Mouse (Mus musculus) heart, embryonic 14.5 days (tissue): Measurements from ENCODE around the gene Ccser1. TPM values are rescaled to one million over a fixed set of nuclear protein-coding genes. Genes with fewer than 3 reads are reported as not detected.
A peak's percentile ranks its signal among the peaks of the same experiment; 100 is the strongest.

ENCODE experiments used
- ATAC-seq: fragments of 200-750 bp; cut with Nextera tagmentation; 2 replicates; pipeline ENCODE4 v1.8.0; 2017; ENCODE audit warnings: low read depth, moderate TSS enrichment; ENCODE audit not compliant: insufficient number of reproducible peaks, insufficient read depth, low FRiP score
- H3K27ac ChIP-seq, 2 experiments: fragments of 200-500 bp in 1 of 2; fragments of 300-500 bp in 1 of 2; sonication (generic) in 1 of 2; replicated peaks in 1 of 2; 2 replicates each; pipeline ENCODE4 v1.5.1; 2012 to 2014; ENCODE audit warnings: low read depth in 2 of 2, low read length in 2 of 2, control low read depth in 1 of 2, mild to moderate bottlenecking in 1 of 2, mixed read lengths in 1 of 2; ENCODE audit not compliant: control insufficient read depth in 1 of 2, insufficient read depth in 1 of 2
- H3K27me3 ChIP-seq: fragments of 300-500 bp; sonication (generic); 2 replicates; pipeline ENCODE4 v1.6.1; 2014; ENCODE audit warnings: mild to moderate bottlenecking, low read length, control low read depth; ENCODE audit not compliant: control insufficient read depth, insufficient read depth
- H3K36me3 ChIP-seq: fragments of 300-500 bp; sonication (generic); 2 replicates; pipeline ENCODE4 v1.6.1; 2014; ENCODE audit warnings: mild to moderate bottlenecking, control low read depth, low read length, mixed read lengths; ENCODE audit not compliant: control insufficient read depth, insufficient read depth
- H3K4me1 ChIP-seq, 2 experiments: fragments of 200-500 bp in 1 of 2; fragments of 300-500 bp in 1 of 2; sonication (generic) in 1 of 2; 2 replicates each; pipeline ENCODE4 v1.6.1; 2012 to 2014; ENCODE audit warnings: low read length in 2 of 2, control low read depth in 1 of 2, mixed read lengths in 1 of 2; ENCODE audit not compliant: control insufficient read depth in 2 of 2, insufficient read depth in 2 of 2
- H3K4me2 ChIP-seq: fragments of 300-500 bp; sonication (generic); 2 replicates; pipeline ENCODE4 v1.6.1; 2014; ENCODE audit warnings: mild to moderate bottlenecking, low read length
- H3K4me3 ChIP-seq, 2 experiments: fragments of 200-500 bp in 1 of 2; fragments of 300-500 bp in 1 of 2; sonication (generic) in 1 of 2; 2 replicates each; pipeline ENCODE4 v1.5.1; 2012 to 2014; ENCODE audit warnings: low read length in 2 of 2, mild to moderate bottlenecking in 2 of 2, control low read depth in 1 of 2, low read depth in 1 of 2, moderate library complexity in 1 of 2; ENCODE audit not compliant: control insufficient read depth in 1 of 2, insufficient read depth in 1 of 2
- H3K9ac ChIP-seq: fragments of 300-500 bp; sonication (generic); 2 replicates; pipeline ENCODE4 v1.6.1; 2014; ENCODE audit warnings: mild to moderate bottlenecking, low read length
- H3K9me3 ChIP-seq: fragments of 300-500 bp; sonication (generic); 2 replicates; pipeline ENCODE4 v1.6.1; 2016; ENCODE audit warnings: low read length, control low read depth; ENCODE audit not compliant: control insufficient read depth
- WGBS: fragments of 180-500 bp; shearing (Covaris S2); extraction: QIAGEN DNeasy Blood & Tissue Kit; methylation state at CpG from one replicate; pipeline ENCODE4 v1.1.7; 2014; 5-methylcytosine and 5-hydroxymethylcytosine counted together
- polyA plus RNA-seq: library from polyadenylated mRNA; unstranded; fragments of >200 nt; fragmentation: Nextera tagmentation; extraction: Ambion mirVana; gene quantifications from 2 replicates; pipeline ENCODE4 v1.2.1, GENCODE M21; 2014

Gene Ccser1
- polyA plus RNA-seq, 1 experiment from 2014 or later, result 3.7 TPM

GRCm38 (mm10) chr6:61363722-61364121 is 183.6 kb downstream of the Ccser1 start:
- H3K4me2 ChIP-seq, result no peak overlapping the region
- H3K27me3 ChIP-seq, result no peaks in the 10 kb centered on the region
- H3K9me3 ChIP-seq, result no peaks in the 10 kb centered on the region
- H3K36me3 ChIP-seq, result no peaks in the 10 kb centered on the region
- no peak overlapping the region for H3K27ac ChIP-seq
- WGBS, result 74% methylated on average over 5 of the region's 5 CpGs
- no peak overlapping the region for H3K9ac ChIP-seq
- H3K4me1 ChIP-seq, result no peaks in the 10 kb centered on the region
- ATAC-seq, result no peak
- H3K4me3 ChIP-seq, result no peak overlapping the region

GRCm38 (mm10) chr6:61382526-61382925 is 202.4 kb downstream of the Ccser1 start:
- Histone ChIP-seq H3K27me3 (no peaks in the 10 kb centered on the region), H3K9ac (no peak overlapping the region), H3K4me2 (no peak overlapping the region), H3K4me1 (no peaks in the 10 kb centered on the region), H3K27ac (no peak overlapping the region), H3K9me3 (no peaks in the 10 kb centered on the region), H3K36me3 (no peaks in the 10 kb centered on the region), H3K4me3 (no peak overlapping the region)
- 18% methylated on average over 3 of the region's 3 CpGs for WGBS
- no peak for ATAC-seq

GRCm38 (mm10) chr6:61382991-61383390 is 202.9 kb downstream of the Ccser1 start:
- Histone ChIP-seq H3K27ac (no peak overlapping the region), H3K4me2 (no peak overlapping the region), H3K4me1 (no peaks in the 10 kb centered on the region), H3K4me3 (no peak overlapping the region), H3K9me3 (no peaks in the 10 kb centered on the region), H3K36me3 (no peaks in the 10 kb centered on the region), H3K27me3 (no peaks in the 10 kb centered on the region), H3K9ac (no peak overlapping the region)
- 55% methylated on average over 3 of the region's 3 CpGs for WGBS
- ATAC-seq, result no peak

DNA sequence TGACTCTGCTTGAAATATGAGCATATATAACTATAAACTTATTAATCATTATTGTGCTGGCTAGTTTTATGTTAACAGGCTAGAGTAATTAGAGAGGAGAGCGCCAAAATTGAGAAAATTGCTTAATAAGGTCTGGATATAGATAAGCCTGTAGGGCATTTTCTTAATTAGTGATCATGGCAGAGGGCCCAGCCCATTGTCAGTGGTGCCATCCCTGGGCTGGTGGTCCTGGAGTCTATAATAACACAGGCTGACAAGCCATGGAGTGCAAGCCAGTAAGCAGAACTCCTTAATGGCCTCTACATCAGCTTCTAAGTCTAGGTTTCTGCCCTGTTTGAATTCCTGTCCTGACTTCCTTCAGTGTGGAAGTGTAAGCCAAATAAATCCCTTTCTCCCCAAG is 206.9 kb downstream of the Ccser1 start:
- no peaks in the 10 kb centered on the region for H3K36me3 ChIP-seq
- H3K4me2 ChIP-seq, result no peak overlapping the region
- no peak overlapping the region for H3K27ac ChIP-seq
- H3K4me1 ChIP-seq, result no peaks in the 10 kb centered on the region
- H3K9ac ChIP-seq, result no peak overlapping the region
- H3K4me3 ChIP-seq, result no peak overlapping the region
- H3K27me3 ChIP-seq, result no peaks in the 10 kb centered on the region
- WGBS, result 74% methylated on average over 1 of the region's 1 CpGs
- no peak for ATAC-seq
- H3K9me3 ChIP-seq, result no peaks in the 10 kb centered on the region

GRCm38 (mm10) chr6:61427490-61427889 is 247.4 kb downstream of the Ccser1 start:
- peaks cover 0 to 3% of the 10 kb centered on the region in 2 experiments; a peak in 1 of 4 replicates for H3K4me1 ChIP-seq
- no peak overlapping the region for H3K27ac ChIP-seq
- no peaks in the 10 kb centered on the region for H3K36me3 ChIP-seq
- H3K4me2 ChIP-seq, result no peak overlapping the region
- H3K27me3 ChIP-seq, result no peaks in the 10 kb centered on the region
- H3K9ac ChIP-seq, result no peak overlapping the region
- WGBS, result 78% methylated on average over 2 of the region's 2 CpGs
- no peak overlapping the region for H3K4me3 ChIP-seq
- no peaks in the 10 kb centered on the region for H3K9me3 ChIP-seq
- ATAC-seq, result no peak

DNA sequence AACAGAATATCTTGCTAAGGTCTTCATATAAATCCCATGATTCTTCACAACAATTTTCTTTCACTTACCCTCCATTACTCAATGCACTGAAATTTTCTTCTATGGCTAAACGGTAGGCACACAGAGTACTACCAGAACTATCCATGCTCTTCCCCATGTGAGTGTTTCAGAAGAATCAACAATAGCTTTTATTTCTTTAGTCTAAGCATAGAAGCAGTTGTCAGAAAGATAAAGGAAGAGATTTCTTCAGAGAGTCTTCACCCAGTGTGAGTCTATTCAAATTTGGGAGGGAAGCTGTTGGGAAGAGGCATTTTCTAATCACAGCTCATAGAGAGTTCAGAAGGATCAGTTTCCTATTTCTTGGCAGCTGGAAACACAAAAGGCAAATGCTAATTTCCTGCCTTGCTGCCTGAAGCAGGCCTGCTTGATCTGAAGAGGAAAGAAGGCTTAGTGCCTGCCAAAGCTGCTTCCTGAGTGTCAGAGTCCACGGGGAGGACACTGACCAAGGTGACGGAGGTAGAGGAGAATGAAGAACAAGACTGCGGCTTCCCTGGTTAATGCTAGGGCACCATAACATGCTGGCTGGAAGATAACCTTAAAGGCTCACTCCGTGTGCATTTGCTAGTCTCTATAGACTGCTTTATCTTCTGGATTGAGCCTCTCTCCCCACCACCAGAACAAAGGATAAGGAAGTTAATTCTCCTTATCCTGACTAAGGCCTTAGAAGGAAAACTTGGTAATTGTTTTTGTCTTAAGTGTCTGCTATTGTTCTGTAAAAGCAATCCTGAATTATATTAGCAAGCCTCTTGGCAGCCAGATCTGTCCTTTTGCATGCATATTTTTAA is 251.0 kb downstream of the Ccser1 start:
- H3K27me3 ChIP-seq, result no peaks in the 10 kb centered on the region
- no peak overlapping the region for H3K4me3 ChIP-seq
- H3K36me3 ChIP-seq, result no peaks in the 10 kb centered on the region
- H3K4me1 ChIP-seq, result peaks cover 0 to 6% of the 10 kb centered on the region in 2 experiments; a peak in 1 of 4 replicates
- 29% methylated on average over 5 of the region's 5 CpGs for WGBS
- H3K9ac ChIP-seq, result no peak overlapping the region
- peak overlapping the region; percentile 15 to 75; a peak in 3 of 4 replicates for H3K27ac ChIP-seq
- no peak overlapping the region for H3K4me2 ChIP-seq
- H3K9me3 ChIP-seq, result no peaks in the 10 kb centered on the region
- ATAC-seq, result peak; percentile 39; the same call in 1 of the 2 replicates

DNA sequence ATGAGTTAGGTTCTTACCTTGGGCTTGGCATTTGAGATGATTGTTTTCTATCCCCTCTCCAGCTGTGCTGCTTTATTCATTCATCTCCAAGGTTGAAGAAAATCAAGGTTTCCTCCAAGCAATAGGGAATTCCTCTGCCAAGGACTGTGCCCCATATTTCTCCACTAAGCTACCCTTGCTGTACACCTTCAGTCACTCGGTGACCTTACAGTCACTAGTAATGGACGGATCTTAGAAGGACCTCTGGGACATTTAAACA is 251.5 kb downstream of the Ccser1 start:
- no peaks in the 10 kb centered on the region for H3K9me3 ChIP-seq
- H3K27ac ChIP-seq, result peak overlapping the region; percentile 35 to 45; a peak in 1 of 4 replicates
- no peak for ATAC-seq
- H3K4me3 ChIP-seq, result no peak overlapping the region
- 72% methylated on average over 2 of the region's 2 CpGs for WGBS
- H3K36me3 ChIP-seq, result no peaks in the 10 kb centered on the region
- no peak overlapping the region for H3K4me2 ChIP-seq
- peaks cover 0 to 6% of the 10 kb centered on the region in 2 experiments; a peak in 1 of 4 replicates for H3K4me1 ChIP-seq
- no peaks in the 10 kb centered on the region for H3K27me3 ChIP-seq
- no peak overlapping the region for H3K9ac ChIP-seq

DNA sequence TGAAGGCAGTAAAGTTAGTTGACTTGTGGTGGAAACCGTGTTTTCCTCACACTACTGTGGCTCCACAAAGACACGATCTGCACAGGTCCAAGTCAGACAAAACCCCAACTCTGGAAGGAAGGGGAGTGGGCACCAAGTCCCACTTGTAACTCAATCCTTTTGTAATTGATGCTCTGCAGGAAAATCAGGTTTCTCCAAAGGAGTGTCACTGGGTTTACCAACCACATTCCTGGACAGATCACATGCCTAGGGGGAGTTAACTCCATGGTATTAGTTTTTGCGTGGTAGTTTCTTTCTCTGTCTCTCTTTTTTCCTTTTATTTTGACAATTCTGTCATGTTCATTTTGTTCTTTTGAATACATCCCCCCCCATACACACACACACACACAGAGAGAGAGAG is 252.0 kb downstream of the Ccser1 start:
- WGBS, result 71% methylated on average over 3 of the region's 3 CpGs
- ATAC-seq, result no peak
- H3K36me3 ChIP-seq, result no peaks in the 10 kb centered on the region

More for the DNA sequence above, 252.0 kb downstream of the Ccser1 start:
- Histone ChIP-seq H3K4me1 (peaks cover 0 to 6% of the 10 kb centered on the region in 2 experiments; a peak in 1 of 4 replicates), H3K9me3 (no peaks in the 10 kb centered on the region), H3K9ac (no peak overlapping the region), H3K27ac (0 out of 4 replicates have a peak overlapping the region, but pooled peaks have one; percentile 35 to 45), H3K4me2 (no peak overlapping the region), H3K4me3 (no peak overlapping the region), H3K27me3 (no peaks in the 10 kb centered on the region)
